Mouse (Mus musculus) forebrain, embryonic 10.5 days (tissue): ENCODE data around the gene Fgfr2. TPM values are rescaled to one million over a fixed set of nuclear protein-coding genes. Genes with fewer than 3 reads are reported as not detected.

Experiments used
- DNase-seq: peaks from one replicate; pipeline ENCODE4 v3.0.0-alpha.2; 2017; ENCODE audit warnings: low spot score; ENCODE audit errors: extremely low spot score
- H3K27ac ChIP-seq: fragments of 300-500 bp; sonication (generic); 2 replicates; pipeline ENCODE4 v1.5.1; 2016; ENCODE audit warnings: mild to moderate bottlenecking
- H3K27me3 ChIP-seq: fragments of 300-500 bp; sonication (generic); 2 replicates; pipeline ENCODE4 v1.6.1; 2016; ENCODE audit warnings: mild to moderate bottlenecking; ENCODE audit not compliant: poor library complexity, severe bottlenecking
- H3K36me3 ChIP-seq: fragments of 300-500 bp; sonication (generic); replicated peaks from 2 replicates; pipeline ENCODE4 v1.6.1; 2016; ENCODE audit warnings: mild to moderate bottlenecking, moderate library complexity
- H3K4me1 ChIP-seq: fragments of 300-500 bp; sonication (generic); 2 replicates; pipeline ENCODE4 v1.6.1; 2016
- H3K4me3 ChIP-seq: fragments of 300-500 bp; sonication (generic); 2 replicates; pipeline ENCODE4 v1.5.1; 2016; ENCODE audit warnings: mild to moderate bottlenecking, moderate library complexity
- H3K9me3 ChIP-seq: fragments of 300-500 bp; sonication (generic); 2 replicates; pipeline ENCODE4 v1.6.1; 2016; ENCODE audit warnings: mild to moderate bottlenecking, moderate library complexity
- WGBS: fragments of 180-500 bp; shearing (Covaris S2); methylation state at CpG from one replicate; pipeline ENCODE4 v1.1.7; 2016; 5-methylcytosine and 5-hydroxymethylcytosine counted together
- polyA plus RNA-seq: library from polyadenylated mRNA; unstranded; fragments of >200 nt; fragmentation: Nextera tagmentation; extraction: Ambion mirVana; gene quantifications from 2 replicates; pipeline ENCODE4 v1.2.1, GENCODE M21; 2016

Gene Fgfr2
- polyA plus RNA-seq, 1 experiment from 2014 or later: 55.7 TPM

DNA sequence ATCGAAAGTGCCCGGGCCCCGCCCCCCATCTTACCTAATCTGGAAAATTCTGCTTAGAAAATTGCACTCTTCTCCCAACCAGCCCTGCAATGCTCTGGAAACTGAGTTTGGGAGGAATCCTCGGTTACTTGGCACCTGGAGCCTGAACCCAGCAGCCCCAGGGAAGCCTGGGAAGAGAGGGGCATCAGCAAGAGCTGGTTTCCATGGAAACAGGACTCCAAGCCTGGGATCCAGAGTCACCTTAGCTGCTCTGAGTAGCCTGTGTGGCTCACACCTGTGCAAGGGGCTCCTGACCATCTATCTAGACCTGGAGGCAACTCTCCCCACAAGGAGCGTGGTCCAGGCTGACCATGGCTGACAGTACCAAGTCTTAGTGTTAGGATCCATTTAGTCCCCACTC, 912.5 kb downstream of the Fgfr2 start:
- 84% methylated on average over 5 of the region's 5 CpGs for WGBS
- no peak overlapping the region for H3K4me3 ChIP-seq

DNA sequence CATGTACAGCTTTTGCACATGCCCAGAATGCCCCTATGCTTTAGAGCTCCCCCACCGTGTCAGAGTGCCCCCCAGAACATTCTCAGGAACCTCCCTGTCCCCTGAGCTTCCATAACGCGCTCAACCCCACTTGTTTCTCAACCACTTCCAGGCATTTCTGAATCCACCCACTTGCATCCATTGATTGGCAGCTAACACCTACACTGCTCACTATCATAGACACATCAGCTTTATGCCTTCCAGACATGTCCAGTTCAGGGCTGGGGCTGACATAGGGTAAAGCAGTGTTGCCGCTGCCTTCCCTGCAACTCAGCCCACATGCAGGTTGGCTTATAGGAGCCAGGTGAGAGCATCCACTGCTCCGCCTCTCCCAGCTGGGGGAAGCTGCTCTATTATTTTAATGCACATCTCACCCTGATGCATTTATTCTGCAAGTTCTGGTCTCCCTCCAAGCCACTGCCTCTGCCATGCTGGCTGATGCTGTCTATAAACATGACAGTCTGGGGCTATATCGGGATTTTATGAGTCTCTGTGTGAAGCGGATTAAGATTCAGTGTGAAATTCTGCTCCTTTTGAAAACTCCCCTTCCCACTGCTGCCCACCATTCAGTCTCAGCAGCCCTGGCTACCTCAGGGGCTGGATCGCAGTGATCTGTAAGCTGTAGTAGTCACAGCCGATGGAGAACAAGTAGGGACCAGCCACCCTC, 914.1 kb downstream of the Fgfr2 start:
- H3K4me1 ChIP-seq: peaks cover 14% of the 10 kb centered on the region
- no peaks in the 10 kb centered on the region for H3K36me3 ChIP-seq
- H3K27ac ChIP-seq: no peak overlapping the region
- WGBS: 82% methylated on average over 9 of the region's 9 CpGs
- DNase-seq: no peak
- H3K4me3 ChIP-seq: no peak overlapping the region
- H3K27me3 ChIP-seq: peaks cover 9% of the 10 kb centered on the region; the same call in 1 of the 2 replicates
- H3K9me3 ChIP-seq: no peaks in the 10 kb centered on the region

More for the DNA sequence above, 912.5 kb downstream of the Fgfr2 start:
- DNase-seq: no peak
- H3K4me1 ChIP-seq: 0 out of 2 replicates have a peak, but pooled peaks cover 6% of the 10 kb centered on the region
- no peaks in the 10 kb centered on the region for H3K36me3 ChIP-seq
- H3K27ac ChIP-seq: no peak overlapping the region
- peaks cover 9% of the 10 kb centered on the region; the same call in 1 of the 2 replicates for H3K27me3 ChIP-seq
- H3K9me3 ChIP-seq: no peaks in the 10 kb centered on the region

DNA sequence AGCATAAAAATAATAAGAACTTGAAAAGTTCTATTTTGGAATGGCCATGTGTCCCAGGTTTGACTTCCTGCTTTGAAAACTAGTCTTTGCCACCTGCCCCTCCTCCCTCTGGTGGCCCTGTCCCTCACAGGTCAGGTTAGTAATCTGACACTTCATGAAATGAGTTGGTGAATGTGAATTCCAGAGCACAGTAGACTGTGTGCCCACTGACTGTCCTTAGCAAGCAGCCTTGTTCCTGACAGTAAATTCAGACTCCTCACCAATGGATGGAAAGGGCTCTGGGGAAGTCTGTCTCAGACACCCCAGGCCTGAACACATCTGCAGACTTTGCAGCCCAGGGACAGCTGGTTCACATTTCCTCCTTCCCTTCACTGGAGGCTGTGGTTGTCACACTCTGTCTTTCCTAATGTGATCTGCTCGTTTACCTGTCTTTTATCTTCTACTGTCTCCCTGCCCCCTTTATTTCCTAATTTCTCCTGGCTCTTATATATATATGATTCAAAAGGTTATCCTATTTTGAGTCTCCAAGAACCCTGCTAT, 919.0 kb downstream of the Fgfr2 start:
- Histone ChIP-seq H3K9me3 (no peaks in the 10 kb centered on the region), H3K4me3 (no peak overlapping the region), H3K27me3 (no peaks in the 10 kb centered on the region), H3K27ac (no peak overlapping the region), H3K36me3 (no peaks in the 10 kb centered on the region), H3K4me1 (peaks cover 22% of the 10 kb centered on the region)
- no peak for DNase-seq
- WGBS: 44% methylated on average over 1 of the region's 1 CpGs

DNA sequence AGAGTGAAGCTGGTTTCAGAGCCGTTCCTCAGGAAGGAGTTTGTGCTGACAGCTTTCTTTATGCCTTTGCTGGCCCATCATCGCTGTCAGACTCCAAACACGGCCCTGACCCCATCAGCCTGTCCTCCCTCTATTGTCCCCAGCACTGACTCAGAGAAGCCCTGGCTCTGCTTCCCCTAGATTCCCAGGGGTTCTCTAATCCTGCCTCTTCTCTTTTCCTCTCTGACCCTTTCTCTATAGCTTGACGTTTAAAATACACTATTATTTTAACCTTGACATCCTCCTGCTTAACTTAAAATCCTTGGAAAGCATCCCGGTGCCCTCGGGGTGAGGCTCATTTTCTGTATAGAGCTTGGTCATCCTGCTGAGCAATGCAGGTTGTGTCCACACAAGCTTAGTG, 923.5 kb downstream of the Fgfr2 start:
- Histone ChIP-seq H3K27me3 (peaks cover 5% of the 10 kb centered on the region; the same call in 1 of the 2 replicates), H3K4me3 (no peak overlapping the region), H3K4me1 (peaks cover 32% of the 10 kb centered on the region), H3K27ac (no peak overlapping the region), H3K36me3 (no peaks in the 10 kb centered on the region), H3K9me3 (no peaks in the 10 kb centered on the region)
- no peak for DNase-seq
- 42% methylated on average over 6 of the region's 6 CpGs for WGBS

DNA sequence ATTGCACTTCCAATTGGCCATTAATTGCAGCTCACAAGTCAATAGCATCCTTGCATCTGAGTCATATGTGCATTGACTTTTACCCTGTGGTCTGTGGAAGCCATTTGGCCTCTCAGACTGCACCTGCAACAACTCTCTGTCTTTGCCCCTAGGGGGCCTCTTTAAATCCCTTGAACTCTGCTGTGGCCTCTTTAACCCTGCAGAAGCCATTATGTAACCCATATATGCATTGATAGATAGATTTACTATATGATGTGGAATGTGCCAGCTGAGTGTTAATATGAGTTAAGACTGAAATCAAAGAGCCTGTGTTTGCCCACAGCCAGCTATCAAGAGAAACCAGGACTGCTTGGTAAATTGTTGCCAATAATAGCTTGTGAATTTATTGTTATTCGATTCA, 924.3 kb downstream of the Fgfr2 start:
- WGBS: 97% methylated on average over 1 of the region's 1 CpGs
- Histone ChIP-seq H3K27me3 (peaks cover 5% of the 10 kb centered on the region; the same call in 1 of the 2 replicates), H3K9me3 (no peaks in the 10 kb centered on the region), H3K4me3 (no peak overlapping the region), H3K36me3 (no peaks in the 10 kb centered on the region), H3K27ac (no peak overlapping the region), H3K4me1 (peaks cover 24% of the 10 kb centered on the region)
- no peak for DNase-seq

DNA sequence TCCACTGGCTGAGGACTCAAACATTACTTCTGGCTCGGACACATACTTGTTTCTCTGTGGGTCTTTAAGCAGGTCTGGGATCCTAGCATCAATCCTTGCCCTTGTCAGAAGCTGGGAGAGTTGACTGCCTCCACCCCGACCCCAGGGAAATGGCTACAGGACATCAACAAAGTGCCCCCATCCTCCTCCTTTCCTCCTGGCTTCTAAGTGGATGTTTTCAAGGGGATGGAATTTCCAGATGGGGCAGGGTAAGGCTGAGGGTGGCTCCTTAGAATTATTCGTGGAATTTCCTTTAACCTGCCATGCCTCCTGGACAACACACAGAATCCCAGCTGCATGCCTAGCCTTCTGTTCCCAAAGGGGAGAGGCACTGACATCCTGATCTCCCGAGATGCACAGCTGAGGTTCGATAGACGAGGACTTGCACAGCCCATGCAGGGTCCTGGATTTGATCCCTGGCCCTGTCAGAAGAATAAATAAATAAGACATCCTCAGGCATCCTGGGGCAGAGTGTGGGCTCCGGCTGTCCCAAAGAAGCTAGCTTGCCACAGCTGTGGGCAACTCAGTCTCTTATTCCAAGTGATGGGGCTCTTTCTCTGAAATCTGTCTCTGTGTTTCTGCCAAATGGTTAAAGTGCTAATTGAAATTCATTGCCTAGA, 925.2 kb downstream of the Fgfr2 start:
- 60% methylated on average over 7 of the region's 7 CpGs for WGBS
- Histone ChIP-seq H3K4me3 (no peak overlapping the region), H3K36me3 (no peaks in the 10 kb centered on the region), H3K4me1 (peaks cover 20% of the 10 kb centered on the region), H3K9me3 (no peaks in the 10 kb centered on the region), H3K27ac (no peak overlapping the region), H3K27me3 (peaks cover 5% of the 10 kb centered on the region; the same call in 1 of the 2 replicates)
- DNase-seq: no peak

DNA sequence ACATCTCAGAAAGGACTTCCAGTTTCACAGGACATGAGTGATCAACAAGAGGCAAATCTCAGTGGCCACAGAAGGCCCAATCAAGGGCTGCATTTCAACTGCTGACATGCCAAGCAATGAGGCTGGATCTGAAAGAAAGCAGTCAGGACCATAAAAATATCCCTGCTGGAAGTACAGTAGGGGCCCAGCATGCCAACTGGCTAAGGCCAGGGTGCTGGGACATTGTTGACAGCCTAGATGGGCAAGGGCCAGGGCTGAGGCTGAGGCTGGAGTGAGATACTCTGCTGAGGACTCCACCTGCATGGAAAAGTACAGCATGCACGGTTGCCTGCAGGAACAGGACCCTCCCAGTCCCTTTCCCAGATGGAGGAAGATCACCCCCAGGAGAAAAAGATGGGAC, 926.6 kb downstream of the Fgfr2 start:
- no peaks in the 10 kb centered on the region for H3K36me3 ChIP-seq
- WGBS: 80% methylated on average over 1 of the region's 1 CpGs
- H3K27ac ChIP-seq: no peak overlapping the region
- H3K27me3 ChIP-seq: peaks cover 5% of the 10 kb centered on the region; the same call in 1 of the 2 replicates
- H3K4me3 ChIP-seq: no peak overlapping the region
- DNase-seq: no peak
- peaks cover 20% of the 10 kb centered on the region for H3K4me1 ChIP-seq
- H3K9me3 ChIP-seq: no peaks in the 10 kb centered on the region

DNA sequence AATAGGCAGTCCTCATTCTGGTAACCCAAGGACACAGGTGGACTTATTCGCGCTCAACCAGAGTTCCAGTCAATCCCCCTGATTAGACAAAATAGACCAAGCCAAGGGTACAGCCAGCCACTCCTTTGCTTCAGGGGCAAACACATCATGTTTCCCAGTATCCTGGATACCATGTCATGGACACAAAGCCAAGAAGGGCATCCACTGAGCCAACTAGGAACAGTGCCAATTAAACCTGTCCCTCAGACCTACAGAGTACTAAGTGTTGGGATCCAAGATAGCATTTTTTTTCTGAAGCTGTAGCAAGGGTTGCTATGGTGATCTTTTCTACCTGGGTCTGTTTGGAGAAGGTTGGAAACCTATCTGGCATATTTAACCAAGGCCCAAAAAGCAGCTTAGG, 929.5 kb downstream of the Fgfr2 start:
- Histone ChIP-seq H3K4me1 (peaks cover 16% of the 10 kb centered on the region), H3K36me3 (no peaks in the 10 kb centered on the region), H3K27ac (no peak overlapping the region), H3K27me3 (peaks cover 5% of the 10 kb centered on the region; the same call in 1 of the 2 replicates), H3K4me3 (no peak overlapping the region), H3K9me3 (no peaks in the 10 kb centered on the region)
- no peak for DNase-seq
- WGBS: 88% methylated on average over 2 of the region's 2 CpGs

DNA sequence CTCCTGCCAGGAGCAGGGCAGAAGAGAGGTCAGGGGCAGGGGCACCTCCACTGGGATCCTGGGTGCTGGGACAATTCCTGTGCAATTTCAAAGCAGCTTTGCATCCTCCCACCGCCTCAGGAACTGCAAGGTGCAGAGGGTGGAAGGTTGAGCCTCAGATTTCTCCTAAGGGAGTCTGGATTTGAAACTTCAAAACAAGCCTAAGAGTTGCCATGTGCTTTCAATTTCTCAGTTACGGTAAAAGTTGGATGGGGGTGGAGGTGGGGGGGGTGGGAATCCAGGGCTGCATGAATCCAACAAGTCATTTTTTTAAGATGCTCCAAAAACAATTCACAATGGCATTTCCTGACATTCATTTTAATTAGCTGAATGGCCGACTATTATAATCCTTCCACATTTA, 935.7 kb downstream of the Fgfr2 start:
- no peaks in the 10 kb centered on the region for H3K9me3 ChIP-seq
- H3K27ac ChIP-seq: no peak overlapping the region
- no peak overlapping the region for H3K4me3 ChIP-seq
- H3K4me1 ChIP-seq: peaks cover 36% of the 10 kb centered on the region
- no peaks in the 10 kb centered on the region for H3K36me3 ChIP-seq
- peaks cover 9% of the 10 kb centered on the region; the same call in 1 of the 2 replicates for H3K27me3 ChIP-seq
- DNase-seq: no peak
- 69% methylated on average over 3 of the region's 3 CpGs for WGBS

DNA sequence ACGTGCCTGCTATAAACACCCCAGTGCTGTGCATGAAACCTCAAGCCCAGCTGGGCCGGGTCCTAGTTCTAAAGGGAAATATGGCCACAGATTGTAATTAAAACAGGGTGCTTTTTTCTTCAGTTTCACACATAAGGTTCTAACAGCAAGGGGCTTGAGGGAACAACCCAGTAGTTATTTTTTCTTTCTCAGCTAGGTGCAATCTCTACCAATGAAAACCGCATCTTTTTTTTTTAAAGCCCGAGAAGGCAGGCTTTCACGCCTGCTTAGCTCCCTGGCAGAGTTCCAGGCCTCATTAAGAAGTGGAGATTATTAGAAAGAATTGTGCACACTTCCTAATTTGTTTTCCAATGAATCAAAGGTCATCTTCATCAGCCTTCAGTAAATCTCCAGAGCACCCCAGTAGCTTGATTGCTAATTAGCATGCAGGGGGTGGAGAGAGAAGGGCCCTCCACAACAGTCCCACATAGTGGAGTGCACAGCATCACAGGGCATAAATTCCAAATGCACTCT, 939.2 kb downstream of the Fgfr2 start:
- 38% methylated on average over 5 of the region's 5 CpGs for WGBS
- no peak for DNase-seq
- no peak overlapping the region for H3K27ac ChIP-seq

DNA sequence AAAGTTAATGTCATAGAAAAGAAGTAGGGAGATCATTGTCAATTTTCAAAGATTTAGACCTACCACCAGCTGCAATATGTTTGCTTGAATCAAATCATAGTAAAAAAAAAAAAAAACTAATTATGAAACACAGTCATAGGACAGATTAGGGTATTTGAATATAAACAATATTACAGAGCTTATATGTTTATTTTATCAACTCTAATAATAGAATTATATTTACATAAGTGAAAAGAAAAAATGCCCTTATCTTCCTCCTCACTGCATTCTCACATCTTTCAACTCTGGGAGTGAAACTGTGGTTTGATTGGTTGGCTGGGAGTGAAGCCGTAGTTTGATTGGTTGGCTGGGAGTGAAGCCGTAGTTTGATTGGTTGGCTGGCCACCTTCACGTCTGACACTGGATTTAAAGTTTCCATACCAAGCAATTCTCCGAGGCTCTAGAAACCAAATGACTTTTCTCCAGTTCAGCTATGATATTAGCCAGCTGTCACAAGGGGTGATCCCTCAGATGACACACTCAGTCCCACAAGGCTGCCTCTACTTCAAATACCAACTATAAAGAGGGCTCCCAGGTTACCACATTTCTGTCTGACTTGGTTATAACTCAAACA, 941.5 kb downstream of the Fgfr2 start:
- 90% methylated on average over 4 of the region's 4 CpGs for WGBS
- Histone ChIP-seq H3K27me3 (peaks cover 4% of the 10 kb centered on the region; the same call in 1 of the 2 replicates), H3K4me1 (peaks cover 16% of the 10 kb centered on the region), H3K4me3 (no peak overlapping the region), H3K27ac (no peak overlapping the region), H3K36me3 (no peaks in the 10 kb centered on the region), H3K9me3 (peaks cover 11% of the 10 kb centered on the region; the same call in 1 of the 2 replicates)
- no peak for DNase-seq

More for the DNA sequence above, 939.2 kb downstream of the Fgfr2 start:
- no peak overlapping the region for H3K4me3 ChIP-seq
- peaks cover 11% of the 10 kb centered on the region; the same call in 1 of the 2 replicates for H3K9me3 ChIP-seq
- H3K27me3 ChIP-seq: peaks cover 9% of the 10 kb centered on the region; the same call in 1 of the 2 replicates
- H3K4me1 ChIP-seq: peaks cover 29% of the 10 kb centered on the region
- no peaks in the 10 kb centered on the region for H3K36me3 ChIP-seq

DNA sequence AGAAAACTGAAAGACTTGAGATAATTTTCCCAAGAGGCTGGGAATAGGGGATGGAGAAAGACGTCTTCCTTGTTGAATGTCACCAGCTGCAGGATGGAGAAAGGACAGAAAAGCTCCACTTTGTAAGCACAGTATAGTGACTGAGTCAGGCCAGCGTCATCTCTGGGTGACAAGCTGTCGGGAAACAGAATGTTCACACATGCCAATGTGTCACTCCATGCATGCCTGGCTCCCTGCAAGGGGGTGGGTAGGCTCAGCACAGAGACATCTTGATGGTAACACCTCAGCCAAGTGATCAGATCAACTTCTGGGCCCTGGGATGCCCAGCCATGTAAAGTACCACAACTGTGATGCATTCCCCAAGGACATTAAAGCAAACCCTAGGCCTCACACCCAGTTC, 942.1 kb downstream of the Fgfr2 start:
- H3K4me3 ChIP-seq: no peak overlapping the region
- peaks cover 11% of the 10 kb centered on the region; the same call in 1 of the 2 replicates for H3K9me3 ChIP-seq
- no peaks in the 10 kb centered on the region for H3K36me3 ChIP-seq
- H3K27me3 ChIP-seq: no peaks in the 10 kb centered on the region
- no peak for DNase-seq
- H3K4me1 ChIP-seq: peaks cover 10% of the 10 kb centered on the region
- H3K27ac ChIP-seq: no peak overlapping the region
- 91% methylated on average over 3 of the region's 3 CpGs for WGBS
